Mouse (Mus musculus): ENCODE measurements around the gene Cdk5rap1. TPM values are rescaled to one million over a fixed set of nuclear protein-coding genes. Genes with fewer than 3 reads are reported as not detected.

Gene Cdk5rap1
- polyA plus RNA-seq (2012; ENCODE audit: insufficient read depth, insufficient read length, low replicate concordance, missing spikeins), result not detected in 2 replicates

DNA sequence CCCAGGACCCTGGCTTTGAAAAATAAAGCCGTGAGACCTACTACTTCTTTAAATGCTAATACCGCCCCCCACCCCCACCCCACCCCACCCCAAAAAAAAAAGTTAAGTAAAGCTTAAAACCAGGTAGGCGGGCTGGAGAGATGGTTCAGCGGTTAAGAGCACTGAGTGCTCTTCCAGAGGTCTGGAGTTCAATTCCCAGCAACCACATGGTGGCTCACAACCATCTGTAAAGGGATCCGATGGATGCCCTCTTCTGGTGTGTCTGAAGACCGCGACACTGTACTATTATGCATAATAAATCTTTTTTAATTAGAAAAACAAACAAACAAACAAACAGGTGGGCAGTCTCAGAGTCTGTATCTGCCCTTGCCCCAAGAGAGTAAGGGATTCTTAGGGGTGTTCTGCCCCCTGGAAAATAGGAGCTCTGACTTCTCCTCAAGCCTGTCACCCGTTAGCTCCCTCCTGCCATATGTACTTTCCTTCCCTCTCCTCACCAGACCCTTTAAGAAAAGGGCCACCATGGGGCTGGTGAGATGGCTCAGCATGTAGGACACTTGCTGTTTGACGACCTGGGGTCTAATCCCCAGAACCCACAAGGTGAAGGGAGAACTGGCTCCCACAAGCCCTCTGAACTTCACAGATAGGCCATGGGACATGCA is at the start of gene Cdk5rap1:
TSS of gene Cdk5rap1 (minus strand) at position 169 of the 659 bp plus-strand sequence.
- TF ChIP-seq POLR2A (IDR thresholded peaks at IDR 0.05; ENCODE audit: insufficient read depth, low read depth, low read length) (no peak), CTCF (IDR thresholded peaks at IDR 0.05; ENCODE audit: insufficient read depth, low read depth, low read length) (no peak)
- Histone ChIP-seq H3K4me3 (ENCODE audit: insufficient read depth, low read depth, low read length) (peak within 1 kb of the TSS; percentile 61), H3K4me1 (ENCODE audit: control insufficient read depth, insufficient read depth, low read length) (peaks cover 2% of the 10 kb centered on the region; the same call in 1 of the 2 replicates), H3K27ac (ENCODE audit: insufficient read depth, low read depth, low read length) (peak within 1 kb of the TSS; percentile 27; the same call in 1 of the 2 replicates)
- 12% methylated on average over 9 of the region's 9 CpGs for WGBS

DNA sequence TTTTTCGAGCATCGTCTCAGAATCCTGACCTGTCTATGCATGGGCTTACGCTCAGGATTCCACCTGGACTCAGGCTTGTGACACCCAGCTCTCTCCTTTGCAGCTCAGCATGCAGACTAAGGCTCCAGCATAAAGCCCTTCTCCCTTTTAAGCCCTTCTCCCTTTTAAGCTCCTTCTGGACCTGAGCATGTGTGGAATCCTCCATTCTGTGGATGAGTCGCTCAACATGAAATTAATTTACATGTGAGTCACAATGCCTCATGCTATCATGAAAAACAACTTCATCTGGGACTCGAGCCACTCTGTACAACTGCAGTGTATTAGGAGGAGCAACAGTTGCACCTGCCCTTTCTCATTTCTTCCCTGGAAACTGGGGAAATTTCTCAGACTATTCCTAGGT is 49.4 kb upstream of the Cdk5rap1 start:
- no peak for TF ChIP-seq POLR2A (IDR thresholded peaks at IDR 0.05; ENCODE audit: insufficient read depth, low read depth, low read length)
- no peak for TF ChIP-seq CTCF (IDR thresholded peaks at IDR 0.05; ENCODE audit: insufficient read depth, low read depth, low read length)
- Histone ChIP-seq H3K4me1 (ENCODE audit: control insufficient read depth, insufficient read depth, low read length) (peaks cover 18% of the 10 kb centered on the region), H3K27ac (ENCODE audit: insufficient read depth, low read depth, low read length) (no peak overlapping the region), H3K4me3 (ENCODE audit: insufficient read depth, low read depth, low read length) (no peak overlapping the region)
- WGBS, result 76% methylated on average over 5 of the region's 5 CpGs

DNA sequence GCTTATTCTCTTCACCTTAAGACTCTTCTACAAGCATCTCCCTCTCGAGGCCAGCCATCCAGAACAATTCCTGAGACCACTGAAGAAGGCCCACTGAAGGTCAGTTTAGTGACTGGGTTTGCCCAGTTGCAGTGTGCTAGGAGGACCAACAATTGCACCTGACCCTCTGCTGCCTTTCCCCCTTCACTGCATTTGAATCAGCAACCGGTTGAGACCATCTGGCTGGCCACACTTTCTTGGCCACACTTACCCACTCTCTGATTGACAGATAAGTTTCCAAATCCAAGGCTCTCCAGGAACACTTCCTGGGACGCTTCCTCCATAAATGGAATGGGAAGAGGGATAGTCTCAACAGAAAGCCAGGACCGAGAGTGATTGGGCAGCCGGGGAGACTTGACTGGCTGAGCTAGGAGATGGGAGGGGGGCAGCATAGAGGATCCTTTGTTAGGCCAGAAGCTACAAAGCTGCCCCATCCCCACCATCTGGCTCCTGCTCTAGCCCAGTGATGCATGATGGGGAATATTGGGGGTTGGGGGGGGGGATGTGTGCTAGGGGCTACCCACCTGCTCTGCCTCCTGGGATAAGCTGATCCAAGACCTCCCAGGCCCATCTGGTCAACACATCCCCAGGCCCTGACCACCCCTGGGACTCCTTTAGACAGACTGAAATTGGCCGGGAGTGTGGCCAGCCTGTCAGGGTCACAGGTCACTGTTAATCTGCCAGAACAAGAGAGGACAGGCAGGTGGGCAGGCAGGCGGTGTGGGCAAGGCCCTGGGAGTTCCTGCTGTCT is 48.3 kb upstream of the Cdk5rap1 start:
- WGBS, result 66% methylated on average over 7 of the region's 7 CpGs
- H3K27ac ChIP-seq (ENCODE audit: insufficient read depth, low read depth, low read length), result no peak overlapping the region

DNA sequence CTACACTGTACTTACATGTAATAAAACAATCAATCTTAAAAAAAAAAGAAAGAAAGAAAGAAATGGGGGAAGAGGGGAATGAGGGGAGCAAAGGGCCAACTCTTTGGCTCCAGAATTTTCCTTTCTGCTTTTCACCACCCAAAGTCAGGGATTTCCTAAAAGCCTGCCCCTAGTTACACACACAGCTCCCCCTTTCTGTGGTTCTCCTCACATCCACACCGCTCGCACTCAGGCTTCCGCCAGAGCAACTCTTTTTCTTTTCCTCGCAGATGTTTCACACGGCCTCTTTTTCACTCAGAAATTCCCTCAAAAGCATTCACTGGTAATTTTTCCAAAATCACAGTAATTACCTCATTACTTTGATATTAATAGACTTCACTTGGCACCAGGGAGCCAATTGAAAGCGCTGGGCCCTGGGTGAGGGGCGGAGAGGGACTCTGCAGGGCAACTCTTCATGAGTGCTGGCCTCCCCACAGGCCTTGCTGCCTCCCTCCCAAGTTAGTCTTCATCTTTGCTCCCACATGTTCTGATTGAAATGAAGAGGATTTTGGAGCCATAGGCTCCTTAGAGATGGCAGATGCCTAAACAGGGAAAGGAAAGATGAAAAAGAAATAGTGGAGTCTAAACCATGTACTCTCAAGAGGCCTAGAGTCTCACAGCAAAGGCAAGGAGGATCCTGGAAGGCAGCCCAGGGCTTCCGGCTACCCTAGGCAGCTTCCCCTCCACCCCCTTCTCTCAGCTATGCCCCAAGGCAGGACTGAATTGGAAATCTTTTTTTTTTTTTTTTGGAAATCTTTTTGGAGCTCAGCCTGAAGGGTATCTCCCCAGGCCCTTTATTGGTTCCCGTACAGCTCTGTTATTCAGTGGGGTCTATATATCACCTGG is 47.1 kb upstream of the Cdk5rap1 start:
- Histone ChIP-seq H3K27ac (ENCODE audit: insufficient read depth, low read depth, low read length) (no peak overlapping the region), H3K4me1 (ENCODE audit: control insufficient read depth, insufficient read depth, low read length) (peaks cover 13% of the 10 kb centered on the region), H3K4me3 (ENCODE audit: insufficient read depth, low read depth, low read length) (no peak overlapping the region)
- WGBS, result 29% methylated on average over 9 of the region's 9 CpGs
- TF ChIP-seq CTCF (IDR thresholded peaks at IDR 0.05; ENCODE audit: insufficient read depth, low read depth, low read length), result no peak
- no peak for TF ChIP-seq POLR2A (IDR thresholded peaks at IDR 0.05; ENCODE audit: insufficient read depth, low read depth, low read length)

More for the DNA sequence above, 48.3 kb upstream of the Cdk5rap1 start:
- TF ChIP-seq POLR2A (IDR thresholded peaks at IDR 0.05; ENCODE audit: insufficient read depth, low read depth, low read length) (no peak), CTCF (IDR thresholded peaks at IDR 0.05; ENCODE audit: insufficient read depth, low read depth, low read length) (no peak)
- Histone ChIP-seq H3K4me1 (ENCODE audit: control insufficient read depth, insufficient read depth, low read length) (peaks cover 13% of the 10 kb centered on the region), H3K4me3 (ENCODE audit: insufficient read depth, low read depth, low read length) (no peak overlapping the region)

DNA sequence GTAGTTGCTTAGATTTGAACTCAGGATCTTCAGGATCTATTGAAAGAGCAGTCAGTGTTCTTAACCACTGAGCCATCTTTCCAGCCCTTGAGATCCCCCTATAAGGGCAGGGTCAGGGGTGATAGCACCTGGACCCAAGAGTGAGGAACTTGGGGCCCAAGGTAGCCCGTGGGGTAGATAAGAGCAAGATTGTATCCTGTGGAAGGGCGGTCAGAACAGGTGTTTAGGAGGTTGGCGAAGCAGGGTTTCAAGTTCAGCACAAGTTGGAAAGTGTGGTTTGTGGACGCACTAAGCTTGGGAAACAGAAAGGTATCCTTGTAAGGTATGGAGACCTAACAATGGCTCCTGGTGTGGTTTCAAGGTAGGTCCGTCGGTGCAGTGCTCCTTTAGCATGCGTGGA is 45.2 kb upstream of the Cdk5rap1 start:
- Histone ChIP-seq H3K4me3 (ENCODE audit: insufficient read depth, low read depth, low read length) (no peak overlapping the region), H3K4me1 (ENCODE audit: control insufficient read depth, insufficient read depth, low read length) (peaks cover 13% of the 10 kb centered on the region), H3K27ac (ENCODE audit: insufficient read depth, low read depth, low read length) (no peak overlapping the region)
- no peak for TF ChIP-seq CTCF (IDR thresholded peaks at IDR 0.05; ENCODE audit: insufficient read depth, low read depth, low read length)
- 97% methylated on average over 7 of the region's 7 CpGs for WGBS

DNA sequence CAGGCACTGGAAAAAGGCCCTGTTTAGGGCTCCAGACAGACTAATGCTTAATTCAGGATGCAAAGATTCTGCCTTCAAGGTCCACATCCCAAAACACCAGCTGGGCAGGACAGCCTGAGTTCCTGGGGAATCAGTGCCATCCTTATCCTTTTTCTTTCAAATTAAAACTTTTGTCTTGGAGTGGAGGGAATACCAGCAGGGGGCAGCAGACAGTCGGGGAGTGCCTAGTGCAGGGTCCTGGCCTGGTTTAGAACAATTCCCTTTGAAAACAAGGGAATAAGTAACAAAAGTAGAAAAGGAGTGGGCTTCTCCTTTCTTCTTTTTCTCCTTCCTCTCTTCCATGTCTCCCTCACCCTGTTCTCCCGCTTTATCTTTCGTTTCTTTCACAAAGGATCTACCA is 44.3 kb upstream of the Cdk5rap1 start:
- 19% methylated on average over 3 of the region's 3 CpGs for WGBS
- peaks cover 13% of the 10 kb centered on the region for H3K4me1 ChIP-seq (ENCODE audit: control insufficient read depth, insufficient read depth, low read length)
- H3K4me3 ChIP-seq (ENCODE audit: insufficient read depth, low read depth, low read length), result no peak overlapping the region
- no peak overlapping the region for H3K27ac ChIP-seq (ENCODE audit: insufficient read depth, low read depth, low read length)
- no peak for TF ChIP-seq POLR2A (IDR thresholded peaks at IDR 0.05; ENCODE audit: insufficient read depth, low read depth, low read length)
- TF ChIP-seq CTCF (IDR thresholded peaks at IDR 0.05; ENCODE audit: insufficient read depth, low read depth, low read length), result no peak

DNA sequence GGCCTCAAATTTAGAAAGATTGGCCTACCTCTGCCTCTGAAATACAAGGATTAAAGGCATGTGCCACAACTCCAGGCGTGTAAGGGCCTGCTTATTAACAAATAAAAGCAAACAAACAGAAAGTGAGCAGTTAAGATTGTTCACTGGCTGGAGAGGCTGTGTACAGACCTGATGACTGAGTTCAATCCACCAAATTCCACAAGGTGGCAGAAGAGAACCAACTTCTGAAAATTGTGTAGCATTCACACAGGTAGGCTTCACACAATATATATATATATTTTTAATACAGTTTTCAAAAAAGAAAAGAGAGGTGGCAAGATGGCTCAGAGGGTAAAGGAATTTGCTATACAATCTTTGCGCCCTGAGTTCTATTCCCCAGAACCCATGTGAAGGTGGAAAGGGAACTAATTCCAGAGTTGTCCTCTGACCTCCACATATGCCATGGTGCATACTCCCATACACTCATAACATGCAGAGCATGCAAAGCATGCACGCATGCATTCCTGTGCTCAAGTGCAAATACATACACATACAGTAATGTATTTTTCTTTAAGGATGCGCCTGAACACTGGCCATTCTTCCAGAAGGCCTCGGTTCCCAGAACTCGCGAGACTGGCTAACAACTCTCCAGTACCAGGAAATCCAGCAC is 39.3 kb upstream of the Cdk5rap1 start:
- WGBS, result 69% methylated on average over 7 of the region's 7 CpGs
- TF ChIP-seq CTCF (IDR thresholded peaks at IDR 0.05; ENCODE audit: insufficient read depth, low read depth, low read length) (no peak), POLR2A (IDR thresholded peaks at IDR 0.05; ENCODE audit: insufficient read depth, low read depth, low read length) (no peak)
- peaks cover 6% of the 10 kb centered on the region for H3K4me1 ChIP-seq (ENCODE audit: control insufficient read depth, insufficient read depth, low read length)
- no peak overlapping the region for H3K27ac ChIP-seq (ENCODE audit: insufficient read depth, low read depth, low read length)
- H3K4me3 ChIP-seq (ENCODE audit: insufficient read depth, low read depth, low read length), result no peak overlapping the region

DNA sequence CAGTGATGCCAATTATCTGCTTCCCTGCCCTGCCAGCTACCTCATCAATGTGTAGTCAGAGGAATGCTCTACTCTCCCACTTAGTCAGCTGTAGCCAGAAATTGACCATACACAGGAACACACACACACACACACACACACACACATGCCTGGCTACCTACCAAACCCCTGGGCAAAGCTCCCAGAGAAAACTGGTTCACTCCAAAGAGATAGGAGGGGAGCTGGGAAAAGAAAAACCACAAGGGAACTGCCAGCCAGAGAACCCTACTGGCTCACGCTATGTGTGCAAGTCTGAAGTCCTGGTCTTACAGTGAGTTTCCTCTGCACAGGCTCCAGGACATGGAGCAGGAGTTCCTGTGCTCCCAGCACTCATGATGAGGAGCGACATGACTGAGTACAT is 37.5 kb upstream of the Cdk5rap1 start:
- TF ChIP-seq POLR2A (IDR thresholded peaks at IDR 0.05; ENCODE audit: insufficient read depth, low read depth, low read length) (no peak), CTCF (IDR thresholded peaks at IDR 0.05; ENCODE audit: insufficient read depth, low read depth, low read length) (no peak)
- H3K4me1 ChIP-seq (ENCODE audit: control insufficient read depth, insufficient read depth, low read length), result peaks cover 7% of the 10 kb centered on the region
- H3K27ac ChIP-seq (ENCODE audit: insufficient read depth, low read depth, low read length), result no peak overlapping the region
- no peak overlapping the region for H3K4me3 ChIP-seq (ENCODE audit: insufficient read depth, low read depth, low read length)
- 56% methylated on average over 2 of the region's 2 CpGs for WGBS

Measured in olfactory bulb, adult 2 months (tissue).